14 mouse cellular contexts compared by ENCODE assay signal in genomic region chr4:136937344-136937743, GRCm38 (mm10). TPM values are rescaled to one million over a fixed set of nuclear protein-coding genes. Genes with fewer than 3 reads are reported as not detected.
"Had no signal": no experiment of that assay in that cellular context is flagged by ENCODE, and none has a peak within 500 bp of the region (broad histone marks: within the 10 kb centered on the region; RNA-seq: fewer than 3 reads in every experiment).

No protein-coding gene starts in this region.

- H3K4me3 ChIP-seq: layer of hippocampus, adult 2 months; limb, embryonic 12.5 days; liver, embryonic 13.5 days; myocyte; neural tube, embryonic 15.5 days had no signal

- DNase-seq: kidney, postnatal 10 days; kidney, postnatal 4 days; liver; liver, embryonic 13.5 days; lung, adult 18-20 months; midbrain, embryonic 14.5 days; spleen, adult 18-20 months; thymus, adult 18-20 months; thymus, postnatal 25 days had no signal

- H3K27ac ChIP-seq: layer of hippocampus, adult 2 months; limb, embryonic 12.5 days; liver, embryonic 13.5 days; neural tube, embryonic 15.5 days had no signal

- H3K9me3 ChIP-seq: limb, embryonic 12.5 days; liver, embryonic 13.5 days; neural tube, embryonic 15.5 days had no signal

- H3K4me2 ChIP-seq: limb, embryonic 12.5 days; liver, embryonic 13.5 days; neural tube, embryonic 15.5 days had no signal

- H3K36me3 ChIP-seq: limb, embryonic 12.5 days; liver, embryonic 13.5 days had no signal

- H3K9ac ChIP-seq: limb, embryonic 12.5 days; liver, embryonic 13.5 days; neural tube, embryonic 15.5 days had no signal

- H3K4me1 ChIP-seq: limb, embryonic 12.5 days had no signal

RNA-seq across cellular contexts. Expression of gene Epha8, which starts 19.3 kb away (rescaled TPM):
- polyA plus RNA-seq: lung, embryonic 16.5 days; myocyte had no signal

RNA-seq across cellular contexts. Expression of gene C1qa, which starts 38.7 kb away (rescaled TPM):
- polyA plus RNA-seq: myocyte had no signal

RNA-seq across cellular contexts. Expression of gene C1qc, which starts 44.5 kb away (rescaled TPM):
- polyA plus RNA-seq: myocyte had no signal

RNA-seq across cellular contexts. Expression of gene C1qb, which starts 51.4 kb away (rescaled TPM):
- polyA plus RNA-seq: myocyte had no signal
